Mouse (Mus musculus): ENCODE data around the gene 4931414P19Rik.

- no peak for TF ChIP-seq CTCF (IDR thresholded peaks at IDR 0.05)
- TF ChIP-seq EP300 (IDR thresholded peaks at IDR 0.05; ENCODE audit: insufficient read depth, low read depth, low read length), result no peak
Observed at GRCm38 (mm10) chr14:54651556-54651955, 45.8 kb upstream of the 4931414P19Rik start.

Measured in heart, adult 2 months (tissue).